Mouse (Mus musculus) olfactory bulb, adult 2 months (tissue): ENCODE measurements around the gene Calml4. TPM values are rescaled to one million over a fixed set of nuclear protein-coding genes. Genes with fewer than 3 reads are reported as not detected.

ENCODE experiments used
- H3K27ac ChIP-seq: fragments of 200-500 bp; 2 replicates; pipeline ENCODE4 v1.5.1; 2012; ENCODE audit warnings: low read depth, low read length; ENCODE audit not compliant: insufficient read depth
- H3K4me1 ChIP-seq: fragments of 200-500 bp; 2 replicates; pipeline ENCODE4 v1.6.1; 2012; ENCODE audit warnings: low read length; ENCODE audit not compliant: control insufficient read depth, insufficient read depth
- H3K4me3 ChIP-seq: fragments of 200-500 bp; 2 replicates; pipeline ENCODE4 v1.5.1; 2012; ENCODE audit warnings: mild to moderate bottlenecking, low read depth, low read length, moderate library complexity; ENCODE audit not compliant: insufficient read depth
- CTCF ChIP-seq: fragments of 200-500 bp; IDR thresholded peaks from 2 replicates; pipeline ENCODE4 v1.5.1; 2012; ENCODE audit warnings: low read depth, mild to moderate bottlenecking, low read length, moderate library complexity; ENCODE audit not compliant: insufficient read depth
- POLR2A ChIP-seq: fragments of 200-500 bp; IDR thresholded peaks from 2 replicates; pipeline ENCODE4 v1.6.1; 2012; ENCODE audit warnings: mild to moderate bottlenecking, low read depth, low read length, moderate library complexity; ENCODE audit not compliant: insufficient read depth
- WGBS: fragments of 180-500 bp; shearing (Covaris S2); methylation state at CpG from one replicate; pipeline ENCODE4 v1.1.7; 2018; 5-methylcytosine and 5-hydroxymethylcytosine counted together
- polyA plus RNA-seq: library from polyadenylated mRNA; stranded (reverse); fragments of >200 nt; gene quantifications from 2 replicates; pipeline ENCODE4 v1.2.4, GENCODE M21; 2012; ENCODE audit warnings: low replicate concordance; ENCODE audit not compliant: missing spikeins, insufficient read depth, insufficient read length

The Calml4 gene
- polyA plus RNA-seq, 1 experiment, result not detected

DNA sequence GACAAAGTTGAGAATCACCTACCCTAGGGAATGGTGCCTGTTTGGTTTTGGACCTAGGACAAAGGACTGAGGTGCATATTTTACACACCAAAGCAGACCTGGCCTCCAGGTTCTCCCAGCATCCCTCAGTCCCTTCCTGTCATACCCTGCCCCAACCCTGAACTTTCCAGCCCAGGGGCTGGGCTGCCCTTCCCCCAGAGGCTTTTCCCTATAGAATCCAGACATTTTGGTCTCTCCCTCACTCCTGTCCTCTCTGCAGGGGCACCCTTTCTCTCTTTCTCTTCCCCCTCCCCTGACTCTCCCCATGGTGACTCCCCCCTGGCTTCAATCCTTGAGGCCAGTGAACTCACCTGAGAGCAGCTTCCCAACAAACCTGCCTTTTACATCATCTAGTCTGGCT lies 12.8 kb downstream of the Calml4 start:
- Histone ChIP-seq H3K4me1 (no peaks in the 10 kb centered on the region), H3K27ac (no peak overlapping the region), H3K4me3 (no peak overlapping the region)
- TF ChIP-seq CTCF (no peak), POLR2A (no peak)

GRCm38 (mm10) chr9:62876966-62877616 lies 19.2 kb downstream of the Calml4 start:
- WGBS, result 82% methylated on average over 7 of the region's 7 CpGs

GRCm38 (mm10) chr9:62877825-62878224 lies 19.9 kb downstream of the Calml4 start:
- no peak overlapping the region for H3K27ac ChIP-seq
- no peak for TF ChIP-seq POLR2A
- no peak for TF ChIP-seq CTCF
- H3K4me1 ChIP-seq, result 0 out of 2 replicates have a peak, but pooled peaks cover 3% of the 10 kb centered on the region
- no peak overlapping the region for H3K4me3 ChIP-seq
- 89% methylated on average over 2 of the region's 2 CpGs for WGBS

More at GRCm38 (mm10) chr9:62876966-62877616, 19.2 kb downstream of the Calml4 start:
- TF ChIP-seq POLR2A, result no peak
- no peak for TF ChIP-seq CTCF
- H3K27ac ChIP-seq, result no peak overlapping the region
- no peak overlapping the region for H3K4me3 ChIP-seq
- no peaks in the 10 kb centered on the region for H3K4me1 ChIP-seq

DNA sequence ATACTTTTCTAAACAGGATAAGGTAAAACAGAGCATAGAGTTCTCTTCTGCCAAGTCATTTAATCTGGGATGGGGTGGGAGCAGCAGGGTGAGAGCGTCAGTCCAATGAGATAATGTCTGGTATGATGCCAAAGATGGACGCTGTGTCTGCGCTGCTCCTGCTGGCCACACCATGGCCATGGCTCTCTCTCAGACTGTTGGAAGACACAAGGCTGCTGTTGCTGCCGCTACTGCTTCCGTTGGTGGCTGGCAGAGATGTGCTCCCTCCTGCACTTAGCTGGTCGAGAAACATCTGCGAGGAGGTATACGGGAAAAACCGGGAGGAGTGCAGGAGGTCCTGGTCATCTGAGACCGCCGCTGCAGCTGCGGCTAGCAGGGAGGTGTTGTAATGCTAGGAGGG lies 24.0 kb downstream of the Calml4 start:
- TF ChIP-seq POLR2A, result no peak
- no peak for TF ChIP-seq CTCF
- H3K4me1 ChIP-seq, result 0 out of 2 replicates have a peak, but pooled peaks cover 3% of the 10 kb centered on the region
- no peak overlapping the region for H3K27ac ChIP-seq
- H3K4me3 ChIP-seq, result no peak overlapping the region
- WGBS, result 76% methylated on average over 12 of the region's 12 CpGs

GRCm38 (mm10) chr9:62894486-62894885 lies 36.6 kb downstream of the Calml4 start:
- TF ChIP-seq POLR2A (no peak), CTCF (no peak)
- Histone ChIP-seq H3K4me1 (no peaks in the 10 kb centered on the region), H3K4me3 (no peak overlapping the region), H3K27ac (no peak overlapping the region)
- WGBS, result 69% methylated on average over 1 of the region's 1 CpGs

DNA sequence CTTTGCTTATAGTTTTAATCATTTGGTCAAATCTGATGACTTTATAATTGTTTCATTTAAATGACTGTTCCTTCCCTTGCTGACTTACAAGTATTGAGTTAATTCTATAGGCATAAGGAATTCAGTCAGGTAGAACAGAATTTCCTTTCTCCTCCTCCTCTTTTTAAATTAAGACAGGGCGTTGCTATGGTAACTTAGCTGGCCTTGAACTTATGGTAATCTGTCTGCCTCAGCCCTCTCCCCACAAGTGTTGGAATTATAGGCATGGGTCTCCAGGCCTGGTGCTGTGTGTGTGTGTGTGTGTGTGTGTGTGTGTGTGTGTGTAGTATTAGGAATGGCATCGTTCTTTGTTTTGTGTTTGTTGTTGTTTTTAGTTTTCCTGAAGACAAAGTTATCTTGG lies 43.9 kb downstream of the Calml4 start:
- TF ChIP-seq CTCF (no peak), POLR2A (no peak)
- 58% methylated on average over 2 of the region's 2 CpGs for WGBS
- H3K4me1 ChIP-seq, result peaks cover 5% of the 10 kb centered on the region; the same call in 1 of the 2 replicates
- no peak overlapping the region for H3K4me3 ChIP-seq
- H3K27ac ChIP-seq, result no peak overlapping the region

GRCm38 (mm10) chr9:62903841-62904240 lies 46.0 kb downstream of the Calml4 start:
- peaks cover 5% of the 10 kb centered on the region; the same call in 1 of the 2 replicates for H3K4me1 ChIP-seq
- TF ChIP-seq CTCF (no peak), POLR2A (no peak)
- 97% methylated on average over 2 of the region's 2 CpGs for WGBS
- no peak overlapping the region for H3K27ac ChIP-seq
- no peak overlapping the region for H3K4me3 ChIP-seq

GRCm38 (mm10) chr9:62905039-62905438 lies 47.2 kb downstream of the Calml4 start:
- 52% methylated on average over 8 of the region's 8 CpGs for WGBS
- TF ChIP-seq CTCF (no peak), POLR2A (no peak)
- Histone ChIP-seq H3K27ac (peak overlapping the region; percentile 64), H3K4me1 (peaks cover 5% of the 10 kb centered on the region; the same call in 1 of the 2 replicates), H3K4me3 (no peak overlapping the region)

- H3K4me3 ChIP-seq, result no peak overlapping the region
- 88% methylated on average over 5 of the region's 5 CpGs for WGBS
Measured at GRCm38 (mm10) chr9:62913390-62914069, 55.6 kb downstream of the Calml4 start.

More at GRCm38 (mm10) chr9:62913390-62914069, 55.6 kb downstream of the Calml4 start:
- H3K27ac ChIP-seq, result no peak overlapping the region
- TF ChIP-seq POLR2A (no peak), CTCF (no peak)
- no peaks in the 10 kb centered on the region for H3K4me1 ChIP-seq
